Mouse (Mus musculus): ENCODE measurements around the gene Kdsr. TPM values are rescaled to one million over a fixed set of nuclear protein-coding genes. Genes with fewer than 3 reads are reported as not detected.

The Kdsr gene
- polyA plus RNA-seq, 1 experiment from 2014 or later = 11.8 TPM

DNA sequence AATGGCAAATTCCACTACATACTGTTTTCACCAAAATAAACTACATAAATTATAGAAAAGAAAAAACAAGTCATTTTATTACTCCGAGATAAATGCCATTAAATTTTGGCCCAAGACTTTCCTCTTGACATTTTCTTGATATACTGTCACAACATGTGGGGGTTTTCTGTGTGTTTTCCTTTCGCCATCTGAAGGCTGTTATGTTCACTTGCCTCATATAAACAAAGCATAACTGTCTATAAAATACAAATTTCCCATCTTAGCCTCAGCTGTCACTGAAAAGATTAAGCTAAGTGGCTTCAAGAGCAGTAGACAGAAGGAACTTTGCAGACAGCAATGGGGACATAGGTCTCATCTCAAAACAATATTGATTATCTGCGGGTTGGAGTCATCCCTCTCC is 4.8 kb upstream of the Kdsr start:
- H3K27me3 ChIP-seq = no peaks in the 10 kb centered on the region
- 95% methylated on average over 3 of the region's 3 CpGs for WGBS
- no peaks in the 10 kb centered on the region for H3K4me1 ChIP-seq
- no peak overlapping the region for H3K27ac ChIP-seq
- H3K4me2 ChIP-seq (replicated peaks) = no peak overlapping the region
- H3K36me3 ChIP-seq = peaks cover 29% of the 10 kb centered on the region
- H3K4me3 ChIP-seq = no peak overlapping the region
- H3K9me3 ChIP-seq (replicated peaks) = no peaks in the 10 kb centered on the region
- H3K9ac ChIP-seq = no peak overlapping the region
- ATAC-seq (ENCODE audit: low FRiP score) = no peak

DNA sequence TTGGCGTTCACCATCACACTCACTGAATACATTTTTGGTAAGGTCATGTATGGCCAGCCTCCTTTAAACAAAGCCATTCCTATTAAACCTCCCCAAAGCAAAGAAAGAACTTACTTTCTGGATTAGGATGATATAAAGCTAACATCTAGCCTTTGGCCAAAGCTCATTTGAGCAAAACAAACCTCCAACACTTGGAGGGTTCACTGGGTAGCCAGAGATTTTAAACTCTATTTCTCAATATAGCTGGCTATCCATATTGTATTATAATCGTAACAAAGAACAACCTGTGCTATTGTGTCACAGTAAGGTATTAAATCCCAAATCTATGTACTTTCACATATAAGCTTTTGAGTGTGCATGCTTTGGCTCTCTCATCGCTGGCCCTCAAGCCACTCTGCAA is 1.2 kb upstream of the Kdsr start:
- H3K4me3 ChIP-seq = no peak overlapping the region
- no peaks in the 10 kb centered on the region for H3K9me3 ChIP-seq (replicated peaks)
- H3K36me3 ChIP-seq = 0 out of 2 replicates have a peak, but pooled peaks cover 4% of the 10 kb centered on the region
- no peak overlapping the region for H3K9ac ChIP-seq
- no peak for ATAC-seq (ENCODE audit: low FRiP score)
- no peaks in the 10 kb centered on the region for H3K27me3 ChIP-seq
- H3K27ac ChIP-seq = no peak overlapping the region
- H3K4me1 ChIP-seq = peaks cover 13% of the 10 kb centered on the region
- WGBS = 85% methylated on average over 3 of the region's 3 CpGs
- H3K4me2 ChIP-seq (replicated peaks) = no peak overlapping the region; the same call in 1 of the 2 replicates

- Histone ChIP-seq H3K27ac (peak overlapping the region; percentile 90), H3K27me3 (no peaks in the 10 kb centered on the region), H3K9ac (peak overlapping the region; percentile 79), H3K9me3 (replicated peaks) (no peaks in the 10 kb centered on the region), H3K4me3 (peak overlapping the region; percentile 57), H3K4me1 (peaks cover 13% of the 10 kb centered on the region), H3K36me3 (no peaks in the 10 kb centered on the region), H3K4me2 (replicated peaks) (peak overlapping the region; percentile 94)
- ATAC-seq (ENCODE audit: low FRiP score) = peak; percentile 49
- 2% methylated on average over 34 of the region's 34 CpGs for WGBS
Observed at GRCm38 (mm10) chr1:106758734-106759571, 574 bp downstream of the Kdsr start.

GRCm38 (mm10) chr1:106756633-106757032 is 2.9 kb downstream of the Kdsr start:
- Histone ChIP-seq H3K27ac (no peak overlapping the region), H3K4me1 (peaks cover 13% of the 10 kb centered on the region), H3K9ac (no peak overlapping the region), H3K4me2 (replicated peaks) (no peak overlapping the region), H3K27me3 (no peaks in the 10 kb centered on the region), H3K9me3 (replicated peaks) (no peaks in the 10 kb centered on the region), H3K4me3 (no peak overlapping the region), H3K36me3 (no peaks in the 10 kb centered on the region)
- no peak for ATAC-seq (ENCODE audit: low FRiP score)
- WGBS = 93% methylated on average over 4 of the region's 4 CpGs

DNA sequence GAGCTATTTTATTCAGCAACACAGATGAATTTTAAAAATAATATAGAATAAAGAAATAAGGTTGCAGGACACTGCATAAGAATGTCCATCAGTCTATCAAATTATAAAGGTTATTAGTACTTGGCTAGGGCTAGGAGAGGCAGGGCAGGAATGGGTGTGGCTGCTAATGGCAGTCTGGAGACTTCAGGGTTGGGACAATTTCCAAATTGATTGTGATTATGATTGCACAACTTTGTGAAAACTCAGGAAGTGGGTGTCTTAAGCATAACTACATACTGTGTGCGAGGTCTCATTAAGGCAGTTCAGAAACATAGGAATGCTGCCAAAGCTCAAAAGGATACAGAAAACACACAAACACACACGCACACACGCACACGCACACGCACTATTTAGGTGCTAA is 7.5 kb downstream of the Kdsr start:
- Histone ChIP-seq H3K9me3 (replicated peaks) (no peaks in the 10 kb centered on the region), H3K27me3 (no peaks in the 10 kb centered on the region), H3K9ac (no peak overlapping the region), H3K27ac (no peak overlapping the region), H3K4me2 (replicated peaks) (no peak overlapping the region), H3K36me3 (peaks cover 8% of the 10 kb centered on the region; the same call in 1 of the 2 replicates), H3K4me3 (no peak overlapping the region), H3K4me1 (no peaks in the 10 kb centered on the region)
- no peak for ATAC-seq (ENCODE audit: low FRiP score)
- 96% methylated on average over 5 of the region's 5 CpGs for WGBS

- H3K4me3 ChIP-seq = no peak overlapping the region
- 100% methylated on average over 1 of the region's 1 CpGs for WGBS
- H3K9ac ChIP-seq = no peak overlapping the region
- no peak overlapping the region for H3K27ac ChIP-seq
- H3K36me3 ChIP-seq = peaks cover 15% of the 10 kb centered on the region
- ATAC-seq (ENCODE audit: low FRiP score) = no peak
- H3K4me2 ChIP-seq (replicated peaks) = no peak overlapping the region
- no peaks in the 10 kb centered on the region for H3K27me3 ChIP-seq
- no peaks in the 10 kb centered on the region for H3K4me1 ChIP-seq
- H3K9me3 ChIP-seq (replicated peaks) = no peaks in the 10 kb centered on the region
Observed at GRCm38 (mm10) chr1:106750656-106751055, 8.9 kb downstream of the Kdsr start.

DNA sequence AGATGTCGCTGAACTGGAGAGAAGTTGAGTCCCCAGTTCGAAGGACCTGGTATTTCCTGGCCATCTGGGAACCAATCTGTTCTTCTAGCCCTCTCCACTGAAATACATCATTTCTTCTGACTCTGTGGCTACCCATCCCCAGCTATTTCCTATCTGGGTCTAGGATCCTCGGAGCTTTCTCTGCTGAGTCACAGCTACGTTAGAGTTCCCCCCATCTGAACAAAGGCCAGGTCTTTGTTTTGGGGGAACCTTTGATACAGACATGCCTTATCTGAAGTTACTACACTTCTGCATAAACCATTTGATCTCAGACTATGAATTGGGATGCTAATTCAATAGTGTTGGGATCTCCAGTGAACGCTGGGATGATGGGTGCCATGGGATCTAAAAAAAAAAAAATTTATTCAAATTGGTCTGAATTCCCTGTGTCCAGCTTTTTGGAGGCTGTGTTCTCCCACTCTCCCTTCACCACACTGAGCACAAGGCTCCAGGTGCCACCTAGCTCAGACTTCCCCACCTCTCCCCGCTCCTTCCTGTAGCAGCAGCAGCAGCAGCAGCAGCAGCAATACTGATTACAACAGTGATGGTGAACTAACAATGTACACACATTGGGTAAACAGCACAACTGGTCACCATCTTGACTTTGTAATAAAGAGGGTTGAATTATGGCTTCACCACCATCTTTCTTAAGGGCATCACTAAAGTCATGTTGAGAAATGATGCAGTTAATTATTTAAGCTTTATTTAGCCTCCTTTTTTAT is 10.8 kb downstream of the Kdsr start:
- no peaks in the 10 kb centered on the region for H3K27me3 ChIP-seq
- no peaks in the 10 kb centered on the region for H3K9me3 ChIP-seq (replicated peaks)
- H3K4me2 ChIP-seq (replicated peaks) = no peak overlapping the region
- H3K36me3 ChIP-seq = peaks cover 20% of the 10 kb centered on the region
- no peak overlapping the region for H3K4me3 ChIP-seq
- no peaks in the 10 kb centered on the region for H3K4me1 ChIP-seq
- no peak overlapping the region for H3K27ac ChIP-seq
- WGBS = 90% methylated on average over 6 of the region's 6 CpGs
- H3K9ac ChIP-seq = no peak overlapping the region
- no peak for ATAC-seq (ENCODE audit: low FRiP score)

DNA sequence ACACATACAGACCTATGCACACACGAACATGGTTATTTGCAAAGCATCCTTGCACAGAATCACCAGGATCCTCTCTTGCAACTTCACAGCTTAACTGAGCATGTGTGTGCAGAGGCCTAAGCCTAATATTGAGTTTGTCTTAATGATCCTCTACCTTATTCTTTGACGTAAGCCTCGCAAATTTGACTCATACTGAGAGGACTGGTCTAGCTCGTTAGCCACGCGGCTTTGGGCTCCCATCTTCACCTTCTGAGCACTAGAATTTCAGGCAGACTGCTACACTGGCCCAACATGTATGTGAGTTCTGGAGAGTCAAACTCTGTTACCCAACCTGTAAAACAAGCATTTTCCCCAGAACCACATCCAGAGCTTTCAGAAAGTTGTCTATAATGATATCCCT is 16.5 kb downstream of the Kdsr start:
- Histone ChIP-seq H3K36me3 (peaks cover 30% of the 10 kb centered on the region), H3K4me3 (no peak overlapping the region), H3K4me2 (replicated peaks) (no peak overlapping the region), H3K27ac (no peak overlapping the region), H3K9me3 (replicated peaks) (no peaks in the 10 kb centered on the region), H3K27me3 (no peaks in the 10 kb centered on the region), H3K4me1 (no peaks in the 10 kb centered on the region), H3K9ac (no peak overlapping the region)
- 92% methylated on average over 6 of the region's 6 CpGs for WGBS
- no peak for ATAC-seq (ENCODE audit: low FRiP score)

- Histone ChIP-seq H3K4me1 (no peaks in the 10 kb centered on the region), H3K27ac (no peak overlapping the region), H3K9ac (no peak overlapping the region), H3K36me3 (peaks cover 19% of the 10 kb centered on the region; the same call in 1 of the 2 replicates), H3K9me3 (replicated peaks) (no peaks in the 10 kb centered on the region), H3K27me3 (no peaks in the 10 kb centered on the region), H3K4me3 (no peak overlapping the region), H3K4me2 (replicated peaks) (no peak overlapping the region)
- no peak for ATAC-seq (ENCODE audit: low FRiP score)
- WGBS = 94% methylated on average over 4 of the region's 4 CpGs
Observed at GRCm38 (mm10) chr1:106740735-106741134, 18.8 kb downstream of the Kdsr start.

GRCm38 (mm10) chr1:106739810-106740209 is 19.7 kb downstream of the Kdsr start:
- Histone ChIP-seq H3K36me3 (peaks cover 15% of the 10 kb centered on the region; the same call in 1 of the 2 replicates), H3K27me3 (no peaks in the 10 kb centered on the region), H3K27ac (no peak overlapping the region), H3K4me1 (no peaks in the 10 kb centered on the region), H3K4me3 (no peak overlapping the region), H3K4me2 (replicated peaks) (no peak overlapping the region), H3K9me3 (replicated peaks) (no peaks in the 10 kb centered on the region), H3K9ac (no peak overlapping the region)
- ATAC-seq (ENCODE audit: low FRiP score) = no peak
- WGBS = 90% methylated on average over 5 of the region's 5 CpGs

DNA sequence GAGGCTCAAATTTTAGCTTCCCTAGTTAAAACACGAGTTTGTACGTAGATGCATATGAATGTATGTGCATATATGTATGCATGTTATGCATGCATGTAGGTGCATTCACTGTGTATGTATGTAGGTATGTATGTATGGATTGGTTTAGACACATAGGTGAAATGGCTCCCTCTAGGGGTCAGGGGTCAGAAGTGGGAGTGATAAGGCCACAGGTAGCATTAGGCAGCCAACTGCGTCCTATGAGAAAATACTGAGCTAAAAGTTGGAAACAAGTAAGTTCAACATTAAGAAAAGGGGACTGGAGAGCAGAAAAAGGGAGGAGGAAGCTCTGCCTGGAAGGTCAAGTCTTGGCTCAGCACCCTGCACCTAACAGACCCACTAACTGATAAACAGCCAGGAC is 21.4 kb downstream of the Kdsr start:
- WGBS = 80% methylated on average over 3 of the region's 3 CpGs
- H3K4me2 ChIP-seq (replicated peaks) = no peak overlapping the region
- H3K27ac ChIP-seq = no peak overlapping the region

DNA sequence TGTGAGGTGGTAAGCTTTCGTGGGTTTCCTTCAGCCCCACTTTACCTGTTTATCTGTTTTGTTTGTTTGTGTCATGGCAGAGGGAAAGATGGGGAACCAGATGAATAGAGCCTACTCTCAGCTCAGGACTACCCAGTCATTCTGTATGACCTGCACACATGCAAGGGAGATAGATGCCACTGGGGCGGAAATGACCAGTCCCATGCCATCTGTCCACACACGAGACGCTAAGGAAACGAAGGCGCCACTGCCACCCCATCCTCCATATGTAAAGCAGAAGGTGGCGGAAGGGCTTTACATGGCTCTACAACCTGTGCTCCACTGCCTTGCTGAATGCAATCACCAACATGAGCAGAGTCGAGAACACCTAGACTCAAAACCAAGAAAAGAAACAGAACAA is 23.3 kb downstream of the Kdsr start:
- H3K27ac ChIP-seq = no peak overlapping the region
- peaks cover 21% of the 10 kb centered on the region; the same call in 1 of the 2 replicates for H3K36me3 ChIP-seq
- ATAC-seq (ENCODE audit: low FRiP score) = no peak
- no peak overlapping the region for H3K9ac ChIP-seq
- no peaks in the 10 kb centered on the region for H3K27me3 ChIP-seq
- WGBS = 95% methylated on average over 8 of the region's 8 CpGs
- no peaks in the 10 kb centered on the region for H3K9me3 ChIP-seq (replicated peaks)
- H3K4me3 ChIP-seq = no peak overlapping the region
- no peaks in the 10 kb centered on the region for H3K4me1 ChIP-seq
- no peak overlapping the region for H3K4me2 ChIP-seq (replicated peaks)

More for the DNA sequence above, 21.4 kb downstream of the Kdsr start:
- Histone ChIP-seq H3K4me3 (no peak overlapping the region), H3K4me1 (no peaks in the 10 kb centered on the region), H3K27me3 (no peaks in the 10 kb centered on the region), H3K9ac (no peak overlapping the region), H3K36me3 (peaks cover 23% of the 10 kb centered on the region), H3K9me3 (replicated peaks) (no peaks in the 10 kb centered on the region)
- no peak for ATAC-seq (ENCODE audit: low FRiP score)

Measured in hindbrain, embryonic 12.5 days (tissue).